Mouse (Mus musculus) ES-E14 (cell line): Measurements from ENCODE around the gene Naa16. TPM values are rescaled to one million over a fixed set of nuclear protein-coding genes. Genes with fewer than 3 reads are reported as not detected.

ENCODE experiments used
- DNase-seq: peaks from one replicate; pipeline ENCODE4 v3.0.0-alpha.2; 2013; ENCODE audit warnings: low read depth, low spot score
- H3K27ac ChIP-seq: 2 replicates; pipeline ENCODE4 v1.5.1; 2012; ENCODE audit warnings: low read depth, mild to moderate bottlenecking, low read length, moderate library complexity, mixed read lengths; ENCODE audit not compliant: poor library complexity, insufficient read depth, severe bottlenecking
- H3K36me3 ChIP-seq: 2 replicates; pipeline ENCODE4 v1.6.1; 2012; ENCODE audit warnings: mild to moderate bottlenecking, low read length, moderate library complexity, mixed read lengths; ENCODE audit not compliant: control insufficient read depth, poor library complexity, insufficient read depth, severe bottlenecking
- H3K4me1 ChIP-seq, 2 experiments: fragments of 150-350 bp in 1 of 2; sonication (generic) in 1 of 2; 2 replicates each; pipeline ENCODE4 v1.6.1; 2012; ENCODE audit warnings: low read length in 2 of 2, mild to moderate bottlenecking in 1 of 2, mixed read lengths in 1 of 2; ENCODE audit not compliant: control insufficient read depth in 2 of 2, insufficient read depth in 2 of 2, poor library complexity in 1 of 2
- H3K4me3 ChIP-seq, 2 experiments: fragments of 150-350 bp in 1 of 2; sonication (generic) in 1 of 2; 2 replicates each; pipeline ENCODE4 v1.5.1; 2012; ENCODE audit warnings: low read length in 2 of 2, low read depth in 1 of 2, mild to moderate bottlenecking in 1 of 2, mixed read lengths in 1 of 2; ENCODE audit not compliant: insufficient read depth in 1 of 2, poor library complexity in 1 of 2, severe bottlenecking in 1 of 2
- H3K9ac ChIP-seq: 2 replicates; pipeline ENCODE4 v1.6.1; 2012; ENCODE audit warnings: low read depth, mild to moderate bottlenecking, low read length, mixed read lengths; ENCODE audit not compliant: poor library complexity, insufficient read depth, severe bottlenecking
- H3K9me3 ChIP-seq: fragments of 150-350 bp; sonication (generic); 2 replicates; pipeline ENCODE4 v1.6.1; 2012; ENCODE audit warnings: low read depth, mild to moderate bottlenecking, low read length; ENCODE audit not compliant: control insufficient read depth, insufficient read depth
- CHD2 ChIP-seq: IDR thresholded peaks from 2 replicates; pipeline ENCODE4 v1.6.1; 2014; ENCODE audit warnings: mild to moderate bottlenecking, low read depth, low read length, inconsistent platforms
- HCFC1 ChIP-seq: IDR thresholded peaks from 2 replicates; pipeline ENCODE4 v1.6.1; 2012; ENCODE audit warnings: low read length, inconsistent platforms, borderline replicate concordance; ENCODE audit not compliant: insufficient read depth
- MAFK ChIP-seq: IDR thresholded peaks from 2 replicates; pipeline ENCODE4 v1.6.1; 2014; ENCODE audit warnings: mild to moderate bottlenecking, low read depth, low read length, inconsistent platforms; ENCODE audit not compliant: insufficient read depth
- ZC3H11A ChIP-seq: IDR thresholded peaks from 2 replicates; pipeline ENCODE4 v1.6.1; 2012; ENCODE audit warnings: low read depth, mild to moderate bottlenecking, inconsistent platforms, low read length, borderline replicate concordance
- ZNF384 ChIP-seq: IDR thresholded peaks from 2 replicates; pipeline ENCODE4 v1.6.1; 2012; ENCODE audit warnings: low read depth, low read length, inconsistent platforms
- in situ Hi-C, 2 experiments: fragments of 600-800 bp; cut with MboI; formaldehyde crosslinking; loops; one replicate each; pipeline ENCODE4 v1.15.1; 2025; ENCODE audit warnings: low sequenced_read_pairs in 2 of 2, inconsistent platforms in 1 of 2; ENCODE audit not compliant: unreplicated experiment in 2 of 2
- total RNA-seq: library from RNA; depleted of rRNA; stranded (reverse); fragments of 300-350 nt; gene quantifications from 2 replicates; pipeline ENCODE4 v1.2.3, GENCODE M21; 2012

Naa16 gene
- total RNA-seq, 1 experiment, result 13.5 TPM

DNA sequence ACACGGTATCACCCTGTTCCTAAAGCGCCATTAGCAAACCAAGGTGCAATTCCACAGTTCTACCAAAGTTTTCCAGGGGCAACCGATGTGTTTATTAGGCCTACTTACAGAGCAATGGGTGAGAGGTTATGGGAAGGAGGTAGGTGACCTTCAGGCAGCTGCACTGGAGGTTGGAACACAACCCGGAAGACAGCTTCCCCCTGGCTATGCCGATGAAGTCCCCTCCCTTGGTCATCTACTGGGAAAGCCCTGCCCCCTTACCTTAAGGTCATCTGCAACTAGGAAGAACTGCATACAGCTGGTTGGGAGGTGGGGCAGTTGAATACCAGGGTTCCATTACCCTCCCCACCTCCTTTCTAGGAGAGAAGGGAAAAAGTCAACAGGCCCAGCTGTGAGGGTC is 105.0 kb downstream of the Naa16 start:
- TF ChIP-seq ZC3H11A (no peak), ZNF384 (no peak), HCFC1 (no peak), MAFK (no peak), CHD2 (no peak)
- Histone ChIP-seq H3K9ac (no peak overlapping the region), H3K36me3 (no peaks in the 10 kb centered on the region), H3K4me1 (peaks cover 0 to 4% of the 10 kb centered on the region in 2 experiments; a peak in 3 of 4 replicates), H3K27ac (no peak overlapping the region), H3K9me3 (no peaks in the 10 kb centered on the region), H3K4me3 (no peak overlapping the region)
- DNase-seq, result no peak
- in situ Hi-C loops, result no loop called here

DNA sequence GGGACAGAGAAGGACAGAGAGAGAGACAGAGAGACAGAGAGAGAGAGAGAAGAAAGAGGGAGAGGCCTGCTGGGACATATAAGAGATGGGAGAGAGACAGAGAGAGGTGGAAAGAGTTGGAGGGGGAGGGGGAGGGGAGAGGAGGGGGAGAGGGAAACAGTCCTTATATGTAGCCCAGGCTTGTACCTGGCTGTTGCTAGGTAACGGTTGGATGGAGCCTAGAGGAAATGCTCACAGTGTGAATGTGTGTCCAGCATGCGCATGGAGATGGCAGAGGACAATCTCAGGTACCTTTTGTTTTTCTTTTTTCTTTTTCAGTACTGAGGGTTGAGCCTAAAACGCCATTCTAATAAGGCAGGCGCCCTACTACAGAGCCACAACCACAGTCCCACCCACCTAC is 106.0 kb downstream of the Naa16 start:
- Histone ChIP-seq H3K4me1 (peaks cover 0 to 4% of the 10 kb centered on the region in 2 experiments; a peak in 3 of 4 replicates), H3K9me3 (no peaks in the 10 kb centered on the region), H3K27ac (no peak overlapping the region), H3K4me3 (no peak overlapping the region), H3K9ac (no peak overlapping the region), H3K36me3 (no peaks in the 10 kb centered on the region)
- TF ChIP-seq ZC3H11A, result no peak
- TF ChIP-seq ZNF384, result no peak
- no peak for TF ChIP-seq HCFC1
- TF ChIP-seq MAFK, result no peak
- TF ChIP-seq CHD2, result no peak
- DNase-seq, result no peak
- in situ Hi-C loops, result no loop called here

DNA sequence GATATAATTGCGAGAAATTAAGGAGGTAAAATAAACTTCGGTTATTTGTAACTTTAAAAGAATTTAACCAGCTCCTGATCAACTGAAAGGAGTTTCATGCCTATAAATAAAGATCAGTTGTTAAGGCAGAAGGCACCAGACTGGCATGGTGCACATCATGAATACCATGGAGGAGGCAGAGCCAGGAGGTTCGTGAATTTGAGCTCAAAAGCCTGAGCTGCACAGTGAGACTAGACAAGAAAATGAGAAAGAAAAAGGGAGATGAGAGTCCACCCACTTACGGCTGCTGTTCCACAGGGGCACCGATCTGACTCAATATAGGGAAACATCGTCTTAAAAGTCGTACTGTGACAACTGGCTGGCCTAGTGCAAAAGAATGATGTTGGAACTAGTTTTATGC is 106.6 kb downstream of the Naa16 start:
- H3K9ac ChIP-seq, result no peak overlapping the region
- H3K36me3 ChIP-seq, result no peaks in the 10 kb centered on the region
- H3K27ac ChIP-seq, result no peak overlapping the region
- in situ Hi-C loops, result no loop called here
- H3K9me3 ChIP-seq, result no peaks in the 10 kb centered on the region
- DNase-seq, result no peak
- H3K4me3 ChIP-seq, result no peak overlapping the region
- peaks cover 0 to 4% of the 10 kb centered on the region in 2 experiments; a peak in 3 of 4 replicates for H3K4me1 ChIP-seq
- TF ChIP-seq ZNF384, result no peak
- no peak for TF ChIP-seq HCFC1
- TF ChIP-seq MAFK, result no peak
- TF ChIP-seq CHD2, result no peak
- no peak for TF ChIP-seq ZC3H11A

DNA sequence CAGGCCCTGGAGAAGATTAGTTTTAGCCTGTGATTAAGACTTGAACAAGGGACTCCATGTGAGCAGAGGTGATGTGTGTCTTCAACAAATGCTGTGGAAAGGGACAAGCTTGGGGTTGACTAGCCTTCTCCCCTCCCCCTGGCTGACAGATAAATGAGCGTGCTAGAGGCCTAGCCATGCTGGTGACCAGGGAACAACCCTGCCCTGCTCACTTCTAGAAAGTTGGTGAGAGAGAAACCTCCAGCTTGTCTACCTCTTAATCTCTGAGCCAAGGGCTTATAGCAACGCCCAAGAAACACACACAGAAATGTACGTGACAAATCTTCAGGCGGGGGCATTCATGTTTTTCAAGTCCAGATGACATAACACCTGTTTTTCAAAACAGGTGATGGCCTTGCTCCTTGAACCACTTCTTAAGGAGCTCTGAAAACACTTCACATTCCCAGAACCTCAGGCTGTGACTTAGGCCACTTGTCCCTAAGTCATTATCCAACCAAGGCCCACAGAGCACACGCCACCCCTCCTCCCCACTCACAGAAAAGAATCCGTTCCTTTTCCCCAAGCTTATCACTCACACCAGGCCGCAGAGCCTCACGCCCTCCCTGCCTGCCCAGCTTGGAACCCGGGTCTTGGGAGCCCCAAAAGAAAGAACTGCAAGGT is 108.6 kb downstream of the Naa16 start:
- no peak for DNase-seq
- Histone ChIP-seq H3K27ac (no peak overlapping the region), H3K4me3 (no peak overlapping the region), H3K4me1 (peaks cover 9 to 14% of the 10 kb centered on the region in 2 experiments), H3K9ac (no peak overlapping the region), H3K36me3 (no peaks in the 10 kb centered on the region), H3K9me3 (no peaks in the 10 kb centered on the region)
- in situ Hi-C loops, result no loop called here
- TF ChIP-seq ZC3H11A (no peak), CHD2 (no peak), ZNF384 (no peak), MAFK (no peak), HCFC1 (no peak)

DNA sequence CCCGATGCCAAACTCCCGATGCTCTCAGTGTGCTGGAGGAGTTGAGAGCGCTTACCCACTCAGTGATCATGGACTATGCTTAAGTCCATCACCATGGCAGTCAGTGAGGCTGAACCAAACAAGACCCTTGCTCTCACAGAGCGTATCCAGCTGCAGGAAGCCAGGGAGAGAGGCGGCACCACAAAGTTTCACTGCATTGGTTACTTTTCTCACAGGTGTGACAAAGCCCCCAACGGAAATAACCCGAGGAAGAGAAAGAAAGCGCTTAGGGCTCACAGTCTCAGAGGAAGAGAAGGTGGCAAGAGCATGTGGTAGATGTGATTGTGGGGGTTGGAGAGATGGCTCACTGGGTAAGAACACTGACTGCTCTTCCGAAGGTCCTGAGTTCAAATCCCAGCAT is 110.1 kb downstream of the Naa16 start:
- no peaks in the 10 kb centered on the region; the same call in 1 of the 2 replicates for H3K36me3 ChIP-seq
- in situ Hi-C loops, result no loop called here
- H3K9me3 ChIP-seq, result no peaks in the 10 kb centered on the region
- H3K4me1 ChIP-seq, result peaks cover 16 to 18% of the 10 kb centered on the region in 2 experiments
- no peak overlapping the region for H3K9ac ChIP-seq
- no peak overlapping the region for H3K27ac ChIP-seq
- H3K4me3 ChIP-seq, result no peak overlapping the region
- DNase-seq, result no peak
- TF ChIP-seq HCFC1, result no peak
- TF ChIP-seq CHD2, result no peak
- TF ChIP-seq ZNF384, result no peak
- TF ChIP-seq MAFK, result no peak
- no peak for TF ChIP-seq ZC3H11A
